Mouse (Mus musculus) neural tube, embryonic 10.5 days (tissue): ENCODE measurements around the gene Ttll7.

ENCODE experiments used
- DNase-seq: peaks from one replicate; pipeline ENCODE4 v3.0.0-alpha.2; 2017; ENCODE audit warnings: low spot score; ENCODE audit errors: extremely low spot score

Gene Ttll7

GRCm38 (mm10) chr3:146994670-146995415 lies 142.7 kb downstream of the Ttll7 start:
- DNase-seq: no peak

GRCm38 (mm10) chr3:146999148-146999547 lies 147.0 kb downstream of the Ttll7 start:
- DNase-seq: no peak

GRCm38 (mm10) chr3:147000963-147001362 lies 148.8 kb downstream of the Ttll7 start:
- no peak for DNase-seq

- no peak for DNase-seq
These were observed 149.4 kb downstream of the Ttll7 start for GRCm38 (mm10) chr3:147001557-147001956.

GRCm38 (mm10) chr3:147016506-147016905 lies 164.3 kb downstream of the Ttll7 start:
- DNase-seq: no peak

- DNase-seq: no peak
These were observed 167.3 kb downstream of the Ttll7 start for GRCm38 (mm10) chr3:147019506-147019905.

GRCm38 (mm10) chr3:147026248-147026647 lies 174.1 kb downstream of the Ttll7 start:
- no peak for DNase-seq

- no peak for DNase-seq
These were observed 176.2 kb downstream of the Ttll7 start for GRCm38 (mm10) chr3:147028382-147028781.

- DNase-seq: no peak
These were observed 177.6 kb downstream of the Ttll7 start for GRCm38 (mm10) chr3:147029718-147030117.

GRCm38 (mm10) chr3:147030266-147030880 lies 178.2 kb downstream of the Ttll7 start:
- no peak for DNase-seq
